Mouse (Mus musculus): ENCODE results near the gene Snd1.

Snd1 gene

DNA sequence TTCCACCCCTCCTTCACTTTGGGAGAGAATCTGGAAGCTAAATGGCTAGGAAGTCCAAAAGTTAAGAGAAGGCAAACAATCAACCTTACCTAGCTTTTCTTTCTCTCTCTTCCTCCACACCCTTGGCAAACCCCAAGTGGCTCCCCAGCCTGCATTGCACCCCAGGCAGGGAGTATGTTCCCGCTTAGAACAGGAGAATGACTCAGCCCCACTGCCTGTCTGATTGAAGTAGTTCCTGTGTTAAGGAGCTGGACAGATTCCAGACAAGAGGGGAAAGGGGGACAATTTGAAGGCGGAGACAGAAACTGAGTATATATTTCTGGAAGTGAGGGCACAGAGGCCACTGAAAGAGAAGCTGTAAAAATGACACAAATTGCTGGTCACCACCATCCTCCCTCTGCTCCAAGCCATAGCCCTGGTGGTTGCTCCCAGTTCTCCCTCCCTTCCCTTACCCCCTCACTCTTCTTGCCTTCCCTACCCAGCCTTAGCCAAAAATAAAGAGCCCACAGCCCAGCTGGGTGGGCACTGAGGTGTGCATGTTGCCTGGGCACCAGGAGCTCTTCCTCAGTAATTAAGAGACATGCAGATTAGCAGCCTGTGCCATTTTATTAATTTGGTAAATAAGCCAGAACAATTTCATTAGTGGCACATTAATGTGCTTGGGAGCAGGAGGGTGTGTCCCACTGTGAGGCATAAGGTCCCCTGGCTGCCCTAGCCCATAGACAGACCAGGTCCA is 392.7 kb downstream of the Snd1 start:
- no peak for DNase-seq (ENCODE audit: low spot score)

DNA sequence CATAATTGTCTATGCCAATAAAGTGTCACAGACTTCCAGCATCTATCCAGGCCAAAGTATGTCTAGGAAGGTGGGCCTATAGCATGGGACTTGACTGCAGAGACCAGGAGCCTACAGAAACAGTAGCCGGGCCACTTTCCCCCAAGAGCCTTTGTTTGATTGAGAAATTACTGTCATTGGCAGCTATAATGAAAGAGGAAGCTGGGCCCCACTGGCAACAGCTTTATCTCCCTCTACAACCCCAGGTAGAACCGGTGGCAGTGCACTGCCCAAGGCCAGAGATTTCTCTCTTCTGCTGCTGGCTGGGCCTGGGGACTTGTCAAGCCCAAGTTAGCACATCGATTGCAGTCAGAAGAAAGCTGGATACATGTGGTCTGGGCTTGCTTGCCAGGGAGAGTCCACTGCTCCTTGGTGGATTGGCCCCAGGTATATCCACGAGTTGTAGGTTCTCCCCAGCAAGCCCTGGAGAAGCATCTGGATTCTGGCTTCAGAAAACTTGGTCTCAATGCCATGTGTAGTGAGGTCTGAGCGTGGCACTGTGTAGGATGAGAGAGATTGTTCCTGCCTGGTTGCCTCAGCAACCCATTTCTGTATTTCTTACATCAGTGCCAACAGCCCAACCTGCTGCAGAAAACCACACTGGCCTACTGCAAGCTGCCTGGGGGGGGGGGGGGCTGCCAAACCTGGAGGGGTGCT is 396.9 kb downstream of the Snd1 start:
- DNase-seq (ENCODE audit: low spot score): no peak

DNA sequence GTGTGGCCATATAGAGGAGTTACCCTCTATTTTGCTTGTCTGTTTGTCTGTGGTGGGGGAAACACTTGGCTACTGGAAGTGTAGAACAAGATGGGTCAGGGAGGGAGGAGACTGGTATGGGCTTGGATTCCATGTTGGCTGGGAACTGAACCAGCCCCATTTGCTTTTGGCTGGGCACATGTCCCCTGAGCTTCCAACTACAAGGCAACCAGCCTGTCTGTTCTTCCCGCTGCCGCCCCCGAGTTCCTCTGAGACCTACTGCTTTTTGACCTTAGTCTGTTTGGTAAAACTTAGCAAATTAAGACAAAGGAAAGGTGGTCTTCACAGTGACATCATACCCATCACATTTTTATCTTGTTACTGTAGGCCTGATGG is 397.5 kb downstream of the Snd1 start:
- no peak for DNase-seq (ENCODE audit: low spot score)

DNA sequence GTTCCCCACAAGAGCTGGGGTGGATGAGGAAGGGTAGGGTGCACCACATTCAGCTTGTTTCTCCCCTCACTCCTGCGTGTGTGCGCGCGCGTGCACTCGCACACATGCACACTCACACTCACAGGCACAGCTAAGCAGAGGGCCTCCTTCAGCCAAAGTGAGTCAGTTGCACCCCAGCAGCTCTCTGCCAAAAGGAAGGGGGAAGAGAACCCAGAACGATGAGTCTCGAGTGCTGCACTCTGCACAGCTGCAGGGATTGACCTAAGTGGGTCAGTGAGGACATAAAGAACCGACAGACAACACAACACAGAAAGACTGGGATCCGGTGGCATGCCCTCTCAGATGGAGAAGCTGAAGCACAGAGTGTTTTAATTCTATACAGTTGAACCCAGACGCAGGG is 399.1 kb downstream of the Snd1 start:
- no peak for DNase-seq (ENCODE audit: low spot score)

DNA sequence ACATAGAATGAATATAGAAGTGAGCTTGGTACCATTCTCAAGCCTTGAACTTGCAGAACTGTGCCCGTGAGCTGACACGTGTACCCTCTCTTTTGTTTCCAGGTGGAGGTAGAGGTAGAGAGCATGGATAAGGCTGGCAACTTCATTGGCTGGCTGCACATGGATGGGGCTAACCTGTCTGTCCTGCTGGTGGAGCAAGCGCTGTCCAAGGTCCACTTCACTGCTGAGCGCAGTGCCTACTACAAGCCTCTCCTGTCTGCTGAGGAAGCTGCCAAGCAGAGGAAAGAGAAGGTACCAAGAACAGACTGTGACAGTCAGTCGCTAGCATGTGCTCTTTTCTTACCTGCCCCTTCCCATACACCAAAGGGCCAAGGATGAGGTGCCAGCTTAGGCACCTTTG is 399.8 kb downstream of the Snd1 start:
- DNase-seq (ENCODE audit: low spot score): no peak

DNA sequence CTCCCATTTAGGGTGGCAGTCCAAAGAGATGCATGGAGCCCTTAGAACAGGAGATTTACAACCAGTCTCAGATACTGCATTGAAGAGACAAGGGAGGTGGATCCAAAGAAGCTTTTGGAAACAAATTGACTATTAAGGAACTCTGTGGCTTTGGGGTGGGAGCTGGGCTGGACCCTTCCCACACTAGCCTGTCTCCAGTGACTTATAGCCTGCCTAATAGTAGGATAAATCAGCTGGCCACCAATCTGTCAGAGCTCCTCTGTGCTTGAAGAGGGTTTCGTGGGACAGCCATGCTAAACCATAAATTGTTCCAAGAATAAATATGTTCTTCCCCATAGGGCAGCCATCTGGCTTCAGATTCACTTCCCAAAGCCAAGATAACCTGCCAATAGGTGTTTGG is 400.4 kb downstream of the Snd1 start:
- no peak for DNase-seq (ENCODE audit: low spot score)

DNA sequence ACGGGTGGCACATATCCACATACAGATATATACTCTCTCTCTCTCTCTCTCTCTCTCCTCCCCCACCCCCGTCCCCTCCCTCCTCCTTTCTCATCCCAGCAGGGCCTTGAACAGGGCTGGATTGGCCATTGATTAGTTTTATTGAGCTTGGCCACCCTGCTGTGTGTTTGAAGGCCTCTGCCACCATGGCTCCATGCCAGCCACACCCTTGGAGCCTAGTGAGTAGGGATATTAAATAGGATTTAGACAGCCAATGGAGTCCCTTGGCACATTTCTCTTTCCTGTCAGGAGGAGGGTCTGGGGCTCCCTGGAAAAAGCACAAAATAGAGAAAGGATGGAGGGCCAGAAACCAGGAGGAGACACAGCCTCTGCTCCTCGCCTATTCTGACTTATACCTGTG is 401.6 kb downstream of the Snd1 start:
- no peak for DNase-seq (ENCODE audit: low spot score)

DNA sequence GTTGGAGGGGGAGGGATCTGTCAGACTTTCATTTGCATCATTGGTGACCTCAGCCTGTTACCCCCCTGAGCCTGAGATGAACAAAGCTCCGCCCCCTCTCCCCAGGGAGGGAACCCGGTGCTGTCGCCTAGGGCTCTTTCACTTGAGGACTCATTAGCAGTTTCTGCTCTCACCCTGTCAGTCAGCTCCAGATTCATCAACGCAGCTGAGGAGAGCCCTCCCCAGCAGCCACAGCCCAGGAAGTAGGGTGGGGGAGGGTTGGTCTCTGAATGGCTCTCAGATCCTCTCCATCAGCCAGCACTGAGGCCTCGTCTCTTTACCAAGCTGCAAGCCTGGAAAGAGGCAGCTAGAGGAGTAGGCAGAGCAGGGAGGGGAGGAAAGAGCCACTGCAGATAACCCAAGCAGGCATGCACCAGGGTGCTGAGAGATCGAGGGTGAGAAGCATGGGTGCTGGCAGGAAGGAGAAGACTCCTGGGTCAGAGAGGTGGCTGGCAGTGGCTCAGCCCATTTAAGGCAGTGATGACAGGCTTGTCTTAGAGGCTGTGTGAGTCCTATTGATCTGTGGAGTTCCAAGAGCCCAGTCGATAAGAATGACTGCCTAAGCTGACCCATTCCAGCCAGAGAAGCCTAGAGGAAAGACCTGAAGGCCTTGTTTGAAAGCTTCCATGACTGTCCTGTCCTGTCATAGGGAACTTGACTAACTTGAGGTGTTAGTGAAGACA is 403.2 kb downstream of the Snd1 start:
- DNase-seq (ENCODE audit: low spot score): no peak

DNA sequence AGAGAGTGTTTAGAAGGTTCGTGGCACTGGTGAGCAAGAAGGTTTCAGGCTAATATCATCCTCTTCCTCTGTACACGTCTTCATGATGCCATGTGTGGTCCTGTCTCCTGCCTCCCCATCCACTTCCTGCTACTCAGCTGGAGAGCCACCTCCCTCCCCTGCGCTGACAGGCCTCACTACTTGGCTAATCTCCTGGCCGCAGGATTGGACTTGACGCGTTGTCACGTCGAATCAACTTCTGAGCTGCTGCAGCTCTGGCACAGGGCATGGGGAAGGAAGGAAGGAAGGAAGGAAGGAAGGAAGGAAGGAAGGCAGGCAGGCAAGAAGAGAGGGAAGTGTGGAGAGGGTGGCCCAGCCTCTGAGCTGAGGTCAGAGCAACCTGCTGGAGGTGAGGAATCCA is 404.4 kb downstream of the Snd1 start:
- DNase-seq (ENCODE audit: low spot score): no peak

DNA sequence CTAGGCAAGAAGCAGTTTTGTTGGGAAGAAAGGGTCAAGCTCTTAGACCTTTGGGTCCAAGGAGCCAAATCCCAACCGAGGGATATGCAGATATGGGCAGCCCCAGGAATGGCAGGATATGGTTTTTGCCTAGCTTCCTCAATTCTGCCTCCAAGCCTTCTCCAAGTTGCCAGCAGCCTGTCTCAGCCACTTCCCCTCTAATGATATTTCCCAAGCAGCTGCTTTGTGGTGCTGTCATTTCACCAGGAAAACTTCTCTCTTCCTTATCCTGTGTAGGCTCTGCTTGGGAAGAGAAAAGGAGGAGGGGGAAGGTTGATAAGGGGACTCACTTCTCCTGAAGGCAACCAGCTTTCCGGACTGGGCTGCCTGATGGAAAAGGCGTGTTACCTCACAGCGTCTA is 406.0 kb downstream of the Snd1 start:
- no peak for DNase-seq (ENCODE audit: low spot score)

DNA sequence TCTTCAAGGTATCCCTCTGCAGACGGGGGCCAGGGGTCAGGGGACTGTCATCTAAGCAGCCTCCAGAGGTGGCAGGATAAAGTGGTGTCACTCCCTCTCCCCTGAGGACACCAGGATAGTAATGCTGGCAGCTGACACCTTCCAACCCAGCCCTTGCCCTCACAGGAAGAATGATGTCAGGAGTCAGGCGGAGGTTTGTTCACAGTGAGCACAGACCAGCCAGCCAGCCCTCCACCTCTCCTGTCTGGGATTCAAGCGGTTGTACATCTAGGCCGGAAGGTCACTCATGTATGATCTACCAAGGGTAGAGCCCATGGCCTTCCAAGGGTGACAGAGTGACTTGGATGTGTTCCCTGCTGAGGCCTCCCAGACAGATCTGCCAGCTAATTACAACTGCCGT is 408.6 kb downstream of the Snd1 start:
- DNase-seq (ENCODE audit: low spot score): no peak

DNA sequence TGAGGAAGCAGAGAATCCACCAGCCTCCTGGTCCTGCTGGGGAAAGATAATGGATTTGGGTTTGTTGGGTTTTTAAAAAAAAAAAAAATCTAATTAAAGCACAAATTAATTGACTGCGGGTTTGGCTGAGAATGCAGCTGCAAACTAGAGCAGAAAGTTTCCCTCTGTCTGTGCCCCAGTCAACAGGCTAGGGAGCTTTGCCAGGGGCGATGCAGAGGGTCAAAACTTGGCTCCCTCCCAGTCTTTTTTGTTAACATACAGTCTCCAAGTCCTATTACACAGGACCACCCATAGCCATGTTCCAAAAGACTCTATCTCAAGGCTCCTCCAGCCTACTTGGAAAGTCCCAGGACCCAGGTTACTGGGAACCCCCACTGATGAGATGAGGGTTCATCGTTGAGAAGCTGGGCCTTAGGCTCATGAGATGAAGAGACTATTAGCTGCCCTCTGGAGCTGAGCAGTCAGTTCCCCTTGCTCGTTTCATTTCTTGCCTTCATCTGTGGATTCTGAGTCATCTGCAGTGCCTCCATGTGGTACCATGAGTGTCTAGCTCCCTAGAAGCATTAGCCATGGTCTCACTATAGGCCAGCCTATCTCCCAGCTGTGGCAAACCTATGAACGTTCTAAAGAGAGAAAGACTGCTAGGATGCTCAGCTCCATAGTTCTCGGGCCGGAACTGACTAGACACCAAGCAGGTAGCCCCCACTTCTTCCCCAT is 411.9 kb downstream of the Snd1 start:
- DNase-seq (ENCODE audit: low spot score): no peak

DNA sequence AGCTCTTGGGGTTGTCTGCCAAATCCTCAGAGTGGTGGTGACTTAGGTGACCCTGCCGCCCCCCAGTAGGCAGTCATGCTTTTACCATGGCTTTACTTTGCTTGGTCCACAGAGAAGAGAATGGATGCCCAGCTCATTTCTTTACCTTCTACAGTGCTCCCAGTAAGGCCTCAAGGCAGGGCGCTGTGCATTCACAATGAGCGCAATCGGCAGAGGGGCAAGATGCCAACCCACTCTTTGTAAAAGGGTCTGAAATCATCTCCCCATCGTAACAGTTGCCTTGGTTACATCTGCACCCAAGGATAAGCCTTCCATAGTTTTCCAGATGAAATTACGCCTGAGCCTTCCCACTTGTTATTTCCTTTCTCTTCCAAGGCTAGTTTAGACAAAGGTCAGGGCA is 415.5 kb downstream of the Snd1 start:
- no peak for DNase-seq (ENCODE audit: low spot score)

DNA sequence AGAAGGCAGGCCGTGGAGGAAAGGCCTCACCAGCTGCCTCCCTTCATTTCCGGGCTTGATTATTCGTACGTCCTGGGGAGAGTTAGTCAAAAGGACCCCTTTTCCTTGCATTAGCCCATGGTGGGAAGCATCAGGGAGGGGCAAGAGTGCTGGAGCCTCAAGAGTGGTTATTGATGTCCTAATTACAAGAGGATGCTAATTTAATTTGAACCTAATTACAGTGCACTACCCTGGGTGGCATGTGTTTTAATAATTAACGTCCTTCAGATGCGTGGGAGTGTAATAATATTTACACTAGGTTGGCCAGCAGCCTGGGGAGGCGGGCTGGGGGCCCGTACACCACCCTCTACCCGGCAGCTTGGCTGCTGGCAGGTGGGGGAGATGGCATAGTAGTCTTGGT is 416.5 kb downstream of the Snd1 start:
- DNase-seq (ENCODE audit: low spot score): no peak

DNA sequence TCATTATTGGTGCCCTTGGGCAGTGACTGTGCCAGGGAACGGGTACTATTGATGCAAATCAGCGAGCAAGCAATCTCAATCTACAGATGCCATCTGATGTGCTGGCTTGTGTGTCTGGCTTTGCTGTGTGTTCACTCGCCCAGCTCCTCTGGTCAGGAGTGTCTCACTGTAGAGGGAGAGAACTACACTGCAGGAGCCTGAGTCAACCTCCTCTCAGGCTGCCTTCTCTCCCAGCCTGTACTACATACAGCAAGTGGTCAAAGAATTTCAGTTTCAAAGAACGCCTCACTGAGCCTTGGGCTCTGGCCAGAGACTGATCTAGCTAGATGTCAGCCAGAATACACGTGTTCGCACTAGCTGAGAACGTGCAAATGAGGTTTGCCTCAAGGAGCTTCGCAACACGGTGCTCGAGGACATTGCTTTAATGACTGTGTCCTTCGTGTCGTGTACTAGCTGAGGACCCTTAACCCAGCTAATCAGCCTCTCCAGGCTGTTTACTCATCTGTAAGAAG is 420.1 kb downstream of the Snd1 start:
- DNase-seq (ENCODE audit: low spot score): no peak

DNA sequence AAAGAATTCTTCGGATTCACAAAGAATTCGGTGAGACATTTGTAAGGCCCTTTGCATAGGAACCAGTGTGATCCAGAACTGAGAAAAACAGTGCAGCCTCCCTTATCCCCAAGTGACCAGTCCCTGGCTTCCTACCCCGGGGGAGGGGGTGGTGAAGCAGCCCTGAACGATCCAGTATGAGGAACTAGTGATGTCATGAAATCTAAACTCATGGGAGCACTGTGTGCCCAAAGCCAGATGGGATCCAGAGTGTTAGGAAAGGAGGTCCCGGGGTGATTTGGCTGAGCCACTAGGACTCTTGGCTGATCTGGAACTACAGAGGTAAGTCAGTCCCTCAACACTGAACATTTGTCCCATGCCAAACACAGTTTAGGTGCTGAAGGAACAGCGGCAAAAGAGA is 420.8 kb downstream of the Snd1 start:
- no peak for DNase-seq (ENCODE audit: low spot score)

DNA sequence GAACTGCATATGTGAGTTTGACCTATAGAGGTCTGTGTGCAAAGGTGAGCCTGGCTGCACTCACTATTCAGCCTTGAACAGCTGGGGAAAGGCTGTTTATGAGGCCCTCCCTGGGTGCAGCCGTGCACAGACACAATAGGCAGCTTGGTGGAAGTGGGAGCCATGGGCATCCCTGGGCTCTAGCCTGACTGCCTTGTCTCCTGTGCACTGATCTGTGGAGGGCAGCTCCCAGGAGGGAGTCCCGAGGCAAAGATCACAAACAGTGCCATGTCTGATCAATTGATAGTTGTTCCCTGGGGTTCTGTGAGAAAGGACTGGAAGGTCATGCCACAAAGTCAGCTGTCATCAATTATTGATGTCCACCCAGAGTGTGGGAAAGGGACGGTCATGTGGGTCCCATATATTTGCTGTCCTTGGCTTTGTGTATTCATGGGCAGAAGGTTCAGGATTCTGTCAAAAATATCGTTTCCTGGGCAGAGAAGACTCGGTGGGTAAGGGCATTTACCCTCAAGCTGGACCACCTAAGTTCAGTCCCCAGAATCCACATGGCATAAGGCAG is 421.9 kb downstream of the Snd1 start:
- DNase-seq (ENCODE audit: low spot score): no peak

DNA sequence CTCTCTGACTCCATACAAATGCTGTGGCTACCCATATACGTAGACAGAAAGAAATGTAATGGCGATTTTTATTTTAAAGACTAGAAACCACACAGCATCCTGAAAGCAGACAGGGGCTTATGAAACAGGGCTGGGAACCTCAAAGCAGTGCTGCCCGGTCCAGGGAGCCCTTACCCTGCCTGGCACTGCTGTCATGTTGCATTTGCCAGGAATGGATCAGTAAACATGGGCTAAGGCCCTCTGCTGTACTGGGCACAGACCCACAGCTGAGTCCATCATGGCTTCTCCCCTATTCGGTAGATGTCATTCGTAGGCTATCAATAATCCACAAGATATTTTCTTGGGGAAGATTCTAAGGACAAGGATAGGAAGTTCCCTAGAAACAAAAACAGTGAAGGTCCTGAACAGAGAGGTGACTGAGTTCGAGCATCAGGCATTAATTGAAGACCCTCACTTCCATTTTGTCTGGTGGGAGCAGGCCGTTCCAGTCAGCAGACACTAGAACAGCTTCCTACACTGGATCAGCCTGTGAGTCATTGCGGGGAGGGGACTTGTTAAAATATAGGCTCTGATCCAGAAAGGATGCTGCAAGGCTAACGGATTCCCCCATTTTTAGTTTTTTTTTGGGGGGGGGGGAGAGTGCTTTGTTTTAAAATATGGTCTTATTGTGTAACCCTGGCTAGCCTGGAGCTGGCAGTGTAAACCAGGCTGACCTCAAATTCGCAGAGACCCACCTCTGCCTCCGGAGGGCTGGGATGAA is 422.6 kb downstream of the Snd1 start:
- DNase-seq (ENCODE audit: low spot score): no peak

DNA sequence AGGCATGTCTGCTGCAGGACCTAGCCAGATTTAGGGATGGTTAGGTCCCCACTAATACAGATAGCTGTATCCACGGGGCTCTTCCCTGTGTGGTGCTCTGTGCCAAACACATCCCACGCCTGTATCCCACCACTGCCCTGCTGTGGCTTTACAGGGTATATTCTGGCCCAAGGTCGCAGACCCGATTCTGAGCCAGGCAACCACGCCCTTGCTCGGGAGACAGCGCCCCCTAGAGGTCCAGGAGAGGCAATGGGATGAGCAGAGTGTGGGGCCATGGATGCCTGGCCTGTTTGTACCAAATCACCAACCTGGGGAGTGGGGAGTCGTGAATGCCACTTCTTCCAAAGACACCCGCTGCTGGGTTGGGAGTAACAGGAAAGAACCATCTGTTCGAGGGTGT is 423.9 kb downstream of the Snd1 start:
- no peak for DNase-seq (ENCODE audit: low spot score)

DNA sequence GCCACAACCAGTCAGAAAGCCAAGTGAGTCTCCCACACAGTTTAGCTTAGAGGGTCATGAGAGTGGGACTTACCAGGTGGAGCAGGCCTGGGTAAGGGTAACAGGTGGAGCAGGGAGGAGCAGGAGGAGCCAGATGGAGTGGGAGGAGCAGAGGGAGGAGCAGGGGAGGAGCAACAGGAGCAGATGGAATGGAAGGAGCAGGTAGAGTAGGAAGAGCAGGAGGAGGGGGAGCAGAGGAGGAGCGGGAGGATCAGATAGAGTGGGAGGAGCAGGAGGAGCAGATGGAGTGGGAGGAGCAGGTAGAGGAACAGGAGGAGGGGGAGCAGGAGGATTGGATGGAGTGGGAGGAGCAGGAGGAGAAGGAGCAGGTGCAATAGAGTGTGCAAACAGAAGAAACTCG is 427.6 kb downstream of the Snd1 start:
- no peak for DNase-seq (ENCODE audit: low spot score)

DNA sequence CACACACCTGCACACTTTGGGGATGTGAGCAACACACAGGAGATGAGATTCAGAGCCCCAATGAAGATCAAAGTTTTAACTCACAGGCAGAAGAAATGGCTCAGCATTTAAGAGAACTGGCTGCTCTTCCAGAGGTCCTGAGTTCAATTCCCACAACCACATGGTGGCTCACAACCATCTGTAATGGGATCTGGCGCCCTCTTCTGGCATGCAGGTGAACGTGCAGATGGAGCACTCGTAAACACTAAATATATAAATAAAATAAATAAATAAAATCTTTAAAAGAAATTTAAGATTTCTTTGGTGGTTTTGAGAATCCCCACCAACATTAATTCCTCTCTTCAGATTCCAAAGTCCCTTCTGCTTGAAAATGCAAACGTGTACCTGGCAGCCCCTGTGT is 429.5 kb downstream of the Snd1 start:
- no peak for DNase-seq (ENCODE audit: low spot score)

Data from yolk sac, embryonic 10.5 days (tissue).